Mouse (Mus musculus): ENCODE measurements at regions not wholly inside any gene's neighbourhood (a gene's known extent, or its start where the extent isn't known, plus 50 kb on each side); places are given as distances from the start of the nearest gene placed in this dataset.

DNA sequence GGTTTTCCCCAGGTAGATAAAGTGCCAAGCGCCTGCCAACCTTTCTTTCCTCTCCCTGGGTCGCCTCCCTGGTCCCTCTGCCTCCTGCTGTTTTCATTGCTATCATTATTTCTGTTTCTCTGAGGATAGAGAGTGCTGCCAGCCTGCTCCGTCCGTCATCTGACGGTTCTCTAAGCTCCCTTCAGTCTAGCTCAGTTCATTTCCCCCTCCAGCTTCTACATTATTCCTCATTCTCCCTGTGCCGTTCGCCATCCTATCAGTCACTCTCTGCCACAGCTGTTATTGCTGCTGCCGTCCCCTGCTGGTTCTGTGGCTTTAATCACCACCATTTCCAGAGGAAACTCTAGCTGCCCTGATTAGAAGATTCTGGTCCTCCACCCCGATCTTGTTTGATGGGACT, 84.7 kb upstream of the Rfx3 start:
- DNase-seq (ENCODE audit: low read depth) = no peak

GRCm38 (mm10) chr19:28092252-28092651, 81.3 kb upstream of the Rfx3 start:
- no peak for DNase-seq (ENCODE audit: low read depth)

DNA sequence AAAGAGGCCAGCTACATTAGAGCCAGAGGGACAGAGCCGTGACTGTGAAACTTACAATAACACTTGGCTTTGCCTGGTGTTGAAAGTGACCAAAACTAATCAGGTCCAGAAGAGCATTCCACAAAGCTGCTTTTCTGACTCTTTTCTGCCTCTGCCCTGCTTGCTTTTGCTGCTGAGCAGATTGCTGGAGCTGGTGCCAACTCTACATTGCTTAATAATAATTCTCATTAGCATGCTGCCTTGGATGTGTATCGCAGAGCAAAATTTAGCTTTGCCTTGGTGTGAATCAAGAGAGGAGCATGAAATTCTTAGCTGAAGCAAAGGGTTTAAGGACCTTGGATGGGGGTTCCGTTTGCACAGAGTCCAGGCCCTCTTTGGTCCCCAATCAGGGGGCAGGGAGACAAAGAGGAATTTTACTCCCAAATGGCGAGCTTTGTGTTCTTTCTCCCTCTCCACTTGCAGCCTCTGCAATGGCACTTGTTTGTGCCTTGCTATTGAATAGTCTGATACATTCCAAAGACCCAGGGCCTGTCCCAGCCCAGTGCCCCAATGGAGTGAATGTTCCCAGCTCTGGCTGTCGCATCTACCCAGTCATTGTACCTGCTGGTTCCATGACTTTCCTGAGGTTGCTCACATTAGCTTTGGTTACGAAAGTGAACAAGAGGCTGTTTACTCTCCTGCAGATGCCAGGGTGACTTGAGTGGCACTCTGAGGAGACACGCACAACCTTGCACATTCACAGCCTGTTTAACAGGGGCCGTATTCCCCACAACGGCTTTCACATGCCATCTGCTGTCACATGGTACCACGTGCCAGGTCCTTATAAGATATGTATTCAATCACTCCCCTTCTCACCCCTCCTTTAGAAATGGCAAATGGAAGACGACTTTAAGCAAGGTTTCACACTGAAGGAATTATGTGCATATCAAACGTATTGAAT, 76.9 kb upstream of the Rfx3 start:
- DNase-seq (ENCODE audit: low read depth) = no peak

GRCm38 (mm10) chr19:28070386-28070785, 59.4 kb upstream of the Rfx3 start:
- DNase-seq (ENCODE audit: low read depth) = no peak
